Mouse (Mus musculus): ENCODE results near the gene B230219D22Rik. TPM values are rescaled to one million over a fixed set of nuclear protein-coding genes. Genes with fewer than 3 reads are reported as not detected.

Gene B230219D22Rik
- polyA plus RNA-seq, 1 experiment from 2014 or later = 97.6 TPM

GRCm38 (mm10) chr13:55732121-55732520, 39.2 kb downstream of the B230219D22Rik start:
- Histone ChIP-seq H3K4me2 (ENCODE audit: low read depth, low read length) (no peak overlapping the region), H3K4me3 (ENCODE audit: low read depth, low read length) (no peak overlapping the region), H3K27me3 (ENCODE audit: control insufficient read depth, insufficient read depth, low read length) (no peaks in the 10 kb centered on the region), H3K9me3 (ENCODE audit: control insufficient read depth, low read length) (no peaks in the 10 kb centered on the region), H3K9ac (replicated peaks; ENCODE audit: low read depth, low read length) (no peak overlapping the region), H3K36me3 (ENCODE audit: control insufficient read depth, insufficient read depth, low read length) (no peaks in the 10 kb centered on the region), H3K27ac (ENCODE audit: low read depth, low read length) (no peak overlapping the region), H3K4me1 (ENCODE audit: control insufficient read depth, insufficient read depth, low read length) (peaks cover 4% of the 10 kb centered on the region; the same call in 1 of the 2 replicates)
- no peak for ATAC-seq (ENCODE audit: low read depth)
- 94% methylated on average over 2 of the region's 2 CpGs for WGBS

- no peak overlapping the region for H3K4me2 ChIP-seq (ENCODE audit: low read depth, low read length)
- WGBS = 80% methylated on average over 22 of the region's 22 CpGs
- no peaks in the 10 kb centered on the region for H3K27me3 ChIP-seq (ENCODE audit: control insufficient read depth, insufficient read depth, low read length)
- no peak for ATAC-seq (ENCODE audit: low read depth)
- H3K27ac ChIP-seq (ENCODE audit: low read depth, low read length) = no peak overlapping the region
- no peaks in the 10 kb centered on the region for H3K4me1 ChIP-seq (ENCODE audit: control insufficient read depth, insufficient read depth, low read length)
- H3K9ac ChIP-seq (replicated peaks; ENCODE audit: low read depth, low read length) = no peak overlapping the region
- no peak overlapping the region for H3K4me3 ChIP-seq (ENCODE audit: low read depth, low read length)
- H3K36me3 ChIP-seq (ENCODE audit: control insufficient read depth, insufficient read depth, low read length) = no peaks in the 10 kb centered on the region
- no peaks in the 10 kb centered on the region for H3K9me3 ChIP-seq (ENCODE audit: control insufficient read depth, low read length)
Measured at GRCm38 (mm10) chr13:55733628-55734502, 40.9 kb downstream of the B230219D22Rik start.

GRCm38 (mm10) chr13:55737885-55738284, 45.0 kb downstream of the B230219D22Rik start:
- no peak overlapping the region for H3K4me3 ChIP-seq (ENCODE audit: low read depth, low read length)
- no peak overlapping the region for H3K4me2 ChIP-seq (ENCODE audit: low read depth, low read length)
- H3K27ac ChIP-seq (ENCODE audit: low read depth, low read length) = no peak overlapping the region
- WGBS = 97% methylated on average over 8 of the region's 8 CpGs
- H3K36me3 ChIP-seq (ENCODE audit: control insufficient read depth, insufficient read depth, low read length) = no peaks in the 10 kb centered on the region
- no peaks in the 10 kb centered on the region for H3K4me1 ChIP-seq (ENCODE audit: control insufficient read depth, insufficient read depth, low read length)
- no peak for ATAC-seq (ENCODE audit: low read depth)
- H3K27me3 ChIP-seq (ENCODE audit: control insufficient read depth, insufficient read depth, low read length) = no peaks in the 10 kb centered on the region
- no peaks in the 10 kb centered on the region for H3K9me3 ChIP-seq (ENCODE audit: control insufficient read depth, low read length)
- H3K9ac ChIP-seq (replicated peaks; ENCODE audit: low read depth, low read length) = no peak overlapping the region

GRCm38 (mm10) chr13:55742306-55742705, 49.4 kb downstream of the B230219D22Rik start:
- Histone ChIP-seq H3K4me2 (ENCODE audit: low read depth, low read length) (no peak overlapping the region), H3K9me3 (ENCODE audit: control insufficient read depth, low read length) (no peaks in the 10 kb centered on the region), H3K27ac (ENCODE audit: low read depth, low read length) (no peak overlapping the region), H3K9ac (replicated peaks; ENCODE audit: low read depth, low read length) (no peak overlapping the region), H3K4me3 (ENCODE audit: low read depth, low read length) (no peak overlapping the region), H3K36me3 (ENCODE audit: control insufficient read depth, insufficient read depth, low read length) (no peaks in the 10 kb centered on the region), H3K4me1 (ENCODE audit: control insufficient read depth, insufficient read depth, low read length) (no peaks in the 10 kb centered on the region), H3K27me3 (ENCODE audit: control insufficient read depth, insufficient read depth, low read length) (no peaks in the 10 kb centered on the region)
- no peak for ATAC-seq (ENCODE audit: low read depth)
- WGBS = 36% methylated on average over 8 of the region's 8 CpGs

Other genes with a start within 250 kb of the B230219D22Rik start
- 39.0 and 42.1 TPM in 2 replicates for gene Grk6, start 248.1 kb upstream of the B230219D22Rik start, polyA plus RNA-seq (2014; fragmentation: Nextera tagmentation; extraction: Ambion mirVana)
- 5.8 and 6.7 TPM in 2 replicates for gene Prr7, start 228.9 kb upstream of the B230219D22Rik start, polyA plus RNA-seq (2014; fragmentation: Nextera tagmentation; extraction: Ambion mirVana)
- 376 and 450 TPM in 2 replicates for gene Dbn1, start 205.0 kb upstream of the B230219D22Rik start, polyA plus RNA-seq (2014; fragmentation: Nextera tagmentation; extraction: Ambion mirVana)
- 142 and 163 TPM in 2 replicates for gene Pdlim7, start 179.4 kb upstream of the B230219D22Rik start, polyA plus RNA-seq (2014; fragmentation: Nextera tagmentation; extraction: Ambion mirVana)
- gene Dok3, start 163.8 kb upstream of the B230219D22Rik start, polyA plus RNA-seq (2014; fragmentation: Nextera tagmentation; extraction: Ambion mirVana) = 4.2 and 4.6 TPM in 2 replicates
- gene Ddx41, start 156.5 kb upstream of the B230219D22Rik start, polyA plus RNA-seq (2014; fragmentation: Nextera tagmentation; extraction: Ambion mirVana) = 51.3 and 54.1 TPM in 2 replicates
- 47.1 and 50.1 TPM in 2 replicates for gene Fam193b, start 122.0 kb upstream of the B230219D22Rik start, polyA plus RNA-seq (2014; fragmentation: Nextera tagmentation; extraction: Ambion mirVana)
- gene Tmed9, start 119.4 kb upstream of the B230219D22Rik start, polyA plus RNA-seq (2014; fragmentation: Nextera tagmentation; extraction: Ambion mirVana) = 49.3 and 57.0 TPM in 2 replicates
- 32.7 and 40.4 TPM in 2 replicates for gene B4galt7, start 93.2 kb upstream of the B230219D22Rik start, polyA plus RNA-seq (2014; fragmentation: Nextera tagmentation; extraction: Ambion mirVana)
- gene Caml, start 70.1 kb upstream of the B230219D22Rik start, polyA plus RNA-seq (2014; fragmentation: Nextera tagmentation; extraction: Ambion mirVana) = 112 and 118 TPM in 2 replicates
- gene Ddx46, start 58.1 kb upstream of the B230219D22Rik start, polyA plus RNA-seq (2014; fragmentation: Nextera tagmentation; extraction: Ambion mirVana) = 31.2 and 35.4 TPM in 2 replicates
- 150 and 156 TPM in 2 replicates for gene Txndc15, start 21.5 kb downstream of the B230219D22Rik start, polyA plus RNA-seq (2014; fragmentation: Nextera tagmentation; extraction: Ambion mirVana)
- gene Pcbd2, start 34.2 kb downstream of the B230219D22Rik start, polyA plus RNA-seq (2014; fragmentation: Nextera tagmentation; extraction: Ambion mirVana) = 19.6 and 23.9 TPM in 2 replicates
- not detected in 2 replicates for gene Catsper3, start 91.4 kb downstream of the B230219D22Rik start, polyA plus RNA-seq (2014; fragmentation: Nextera tagmentation; extraction: Ambion mirVana)
- not detected in 2 replicates for gene Pitx1, start 143.1 kb downstream of the B230219D22Rik start, polyA plus RNA-seq (2014; fragmentation: Nextera tagmentation; extraction: Ambion mirVana)